Mouse (Mus musculus) heart, adult 2 months (tissue): Measurements from ENCODE around the gene Nop2.

Experiments
- CTCF ChIP-seq: fragments of 200-600 bp; IDR thresholded peaks from 2 replicates; pipeline ENCODE4 v1.8.1; 2022; ENCODE audit warnings: antibody characterized with exemption, mild to moderate bottlenecking, moderate library complexity
- EP300 ChIP-seq: fragments of 200-500 bp; IDR thresholded peaks from 2 replicates; pipeline ENCODE4 v1.6.1; 2011; ENCODE audit warnings: low read depth, low read length, control low read depth; ENCODE audit not compliant: insufficient read depth
- POLR2A ChIP-seq: fragments of 200-500 bp; IDR thresholded peaks from 2 replicates; pipeline ENCODE4 v1.6.1; 2011; ENCODE audit warnings: mild to moderate bottlenecking, low read depth, low read length, control low read depth; ENCODE audit not compliant: insufficient read depth

DNA sequence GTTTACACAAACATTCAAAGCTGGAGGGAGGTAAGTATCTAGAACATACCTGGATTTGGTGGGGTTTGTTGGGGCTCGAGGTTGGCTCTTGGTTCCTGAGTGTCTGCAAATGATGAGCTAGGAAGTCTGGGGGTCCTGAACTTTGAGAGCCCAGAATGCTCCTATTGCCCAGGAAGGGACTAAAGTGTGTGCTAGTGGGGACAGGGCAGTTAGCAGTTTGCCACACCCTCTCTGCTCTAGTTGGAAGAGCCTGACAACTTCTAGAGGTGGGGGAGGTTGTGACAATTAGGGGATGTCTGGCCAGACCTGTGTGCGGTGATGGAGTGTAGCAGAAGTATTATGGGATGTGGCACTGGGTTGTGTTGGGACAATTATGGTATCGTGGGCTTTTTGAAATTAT lies 36.9 kb upstream of the Nop2 start:
- TF ChIP-seq EP300 (no peak), CTCF (no peak), POLR2A (no peak)
